Mouse (Mus musculus) layer of hippocampus, adult 18-20 months (tissue): ENCODE results near the gene Psmb1. TPM values are rescaled to one million over a fixed set of nuclear protein-coding genes. Genes with fewer than 3 reads are reported as not detected.
"Not testable (repeated sequence)": the region's sequence is repeated elsewhere in the genome, so short reads cannot be mapped to it uniquely, and the experiment has no call there.

Experiments used
- DNase-seq, 2 experiments: peaks; one replicate each; pipeline ENCODE4 v3.0.0; 2022; ENCODE audit warnings: low spot score in 2 of 2
- long read RNA-seq: library from polyadenylated mRNA; stranded (forward); transcript quantifications from one replicate; pipeline ENCODE4 v2.0.0, GENCODE M21; 2021
- total RNA-seq, 2 experiments: library from RNA; stranded (reverse); gene quantifications; 2 replicates each; pipeline ENCODE4 v1.2.3; 2021

Psmb1 gene
- total RNA-seq, result 100 to 1,000 TPM; 127 to 129 TPM
- long read RNA-seq, transcript Psmb1-201 (6 exons, 1,758 nt), result major isoform, 154 of 158 reads
- long read RNA-seq, partial matches to known transcripts, result 4 of 158 reads
- long read RNA-seq, other reads (novel, unspliced or antisense), result 0 of 158 reads

GRCm38 (mm10) chr17:15499656-15500394, at the start of gene Psmb1, which contains the start of gene Tbp:
Psmb1 (minus strand) TSS chr17:15499751.
Tbp (plus strand) TSS chr17:15499888.
- DNase-seq, result peak; percentile 96 to 99

GRCm38 (mm10) chr17:15546440-15546839, 46.9 kb upstream of the Psmb1 start:
- no peak for DNase-seq

- not testable (repeated sequence) for DNase-seq
These were observed 44.3 kb upstream of the Psmb1 start for GRCm38 (mm10) chr17:15543868-15544267.

DNA sequence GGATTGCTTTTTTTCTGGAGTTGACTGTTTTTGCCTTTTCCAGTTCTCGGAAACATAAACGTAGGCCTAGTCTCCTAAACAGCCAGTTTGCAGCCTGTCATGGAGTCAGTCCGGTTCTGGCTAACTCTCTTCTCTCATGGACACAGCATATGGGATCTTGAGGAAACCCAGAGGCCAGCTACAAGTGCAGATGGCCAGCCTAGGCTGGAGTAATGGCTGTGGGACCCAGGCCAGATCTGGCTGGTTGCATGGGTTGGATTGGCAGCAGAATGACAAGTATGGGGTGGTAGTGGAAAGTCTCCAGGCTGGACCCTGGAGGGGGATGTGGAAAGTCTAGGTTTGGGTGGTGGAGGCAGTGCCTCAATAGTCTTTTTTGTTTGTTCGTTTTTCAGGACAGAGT, 40.8 kb upstream of the Psmb1 start:
- no peak for DNase-seq

DNA sequence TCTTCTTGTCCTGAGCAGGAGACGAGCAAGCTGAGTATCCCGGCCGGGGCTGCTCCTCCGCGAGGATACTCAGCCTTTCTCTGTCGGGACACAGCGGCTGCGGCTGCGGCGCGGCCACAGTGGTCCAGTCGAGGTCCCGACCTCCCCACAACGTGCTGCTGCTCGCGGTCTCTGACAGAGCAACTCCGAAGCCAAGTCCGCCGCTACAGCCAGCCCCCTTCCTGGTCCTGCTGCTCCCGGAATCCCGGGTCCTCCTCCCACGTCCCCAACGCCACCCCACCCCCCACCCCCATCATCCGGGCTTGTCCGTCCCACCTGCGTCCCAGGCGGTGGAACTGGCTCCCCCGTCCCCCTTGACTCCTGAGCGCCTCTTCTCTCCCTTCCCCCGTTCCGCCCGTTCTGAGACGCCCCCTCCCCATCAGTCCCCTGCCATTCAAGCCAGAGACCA, 36.9 kb upstream of the Psmb1 start:
- DNase-seq, result no peak

DNA sequence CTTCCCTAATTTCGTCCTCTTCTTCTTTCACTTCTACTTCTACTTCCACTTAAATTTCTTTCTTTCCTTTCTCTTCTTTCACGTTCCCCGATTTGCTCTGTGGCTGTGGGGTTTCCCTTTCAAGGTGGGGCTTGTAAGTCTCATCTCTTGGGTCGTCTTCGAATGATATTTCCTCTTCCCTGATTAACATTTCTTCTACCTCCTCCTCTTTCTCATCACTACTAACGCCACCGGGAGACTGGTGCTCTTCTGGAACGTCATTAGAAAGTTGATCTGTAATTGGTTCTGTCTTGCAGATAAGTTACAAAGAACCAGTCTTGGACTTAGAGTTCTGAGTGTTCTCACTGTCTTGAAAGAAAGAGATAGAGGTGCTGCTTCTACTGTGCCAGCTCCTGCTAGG, 36.4 kb upstream of the Psmb1 start:
- no peak for DNase-seq

- peak in 1 of 2 experiments; percentile 62 for DNase-seq
These were observed 35.7 kb upstream of the Psmb1 start for GRCm38 (mm10) chr17:15535162-15535800.

GRCm38 (mm10) chr17:15530141-15530540, 30.6 kb upstream of the Psmb1 start:
- DNase-seq, result peak in 1 of 2 experiments; percentile 75

DNA sequence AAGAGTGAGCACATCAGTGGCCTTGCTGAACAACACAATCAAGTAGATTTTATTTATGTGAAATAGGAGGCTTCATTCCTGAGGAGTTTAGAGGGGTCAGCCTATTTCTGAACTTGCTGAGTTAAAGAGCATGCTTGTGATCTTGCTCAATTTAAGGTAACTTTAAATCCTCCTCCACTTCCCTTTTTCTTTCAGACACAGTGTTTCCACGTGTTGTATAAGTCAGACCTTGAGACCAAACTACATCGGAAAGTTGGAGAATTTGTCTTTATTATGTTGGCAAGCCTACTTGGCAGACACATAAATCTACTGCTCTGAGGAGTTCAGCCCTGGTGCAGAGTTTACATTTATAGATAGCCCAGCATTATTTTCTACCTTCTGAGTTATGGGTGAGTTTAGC, 29.3 kb upstream of the Psmb1 start:
- DNase-seq, result no peak

DNA sequence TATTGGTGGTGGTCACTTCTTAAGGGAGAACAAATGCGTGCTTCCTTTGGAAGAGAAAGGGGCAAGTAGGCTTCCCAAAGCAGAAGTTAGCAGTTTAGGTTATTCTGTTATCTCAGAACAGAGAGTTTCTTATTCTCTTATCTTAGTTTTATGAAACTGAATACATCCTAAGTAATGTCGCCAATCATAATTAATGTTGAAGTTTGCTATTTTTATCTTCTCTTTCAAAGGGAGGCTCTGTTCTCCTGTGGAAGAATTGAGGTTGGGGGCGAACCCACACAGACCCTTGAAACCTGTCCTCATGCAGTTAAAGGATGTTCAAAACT, 28.2 kb upstream of the Psmb1 start:
- no peak for DNase-seq

DNA sequence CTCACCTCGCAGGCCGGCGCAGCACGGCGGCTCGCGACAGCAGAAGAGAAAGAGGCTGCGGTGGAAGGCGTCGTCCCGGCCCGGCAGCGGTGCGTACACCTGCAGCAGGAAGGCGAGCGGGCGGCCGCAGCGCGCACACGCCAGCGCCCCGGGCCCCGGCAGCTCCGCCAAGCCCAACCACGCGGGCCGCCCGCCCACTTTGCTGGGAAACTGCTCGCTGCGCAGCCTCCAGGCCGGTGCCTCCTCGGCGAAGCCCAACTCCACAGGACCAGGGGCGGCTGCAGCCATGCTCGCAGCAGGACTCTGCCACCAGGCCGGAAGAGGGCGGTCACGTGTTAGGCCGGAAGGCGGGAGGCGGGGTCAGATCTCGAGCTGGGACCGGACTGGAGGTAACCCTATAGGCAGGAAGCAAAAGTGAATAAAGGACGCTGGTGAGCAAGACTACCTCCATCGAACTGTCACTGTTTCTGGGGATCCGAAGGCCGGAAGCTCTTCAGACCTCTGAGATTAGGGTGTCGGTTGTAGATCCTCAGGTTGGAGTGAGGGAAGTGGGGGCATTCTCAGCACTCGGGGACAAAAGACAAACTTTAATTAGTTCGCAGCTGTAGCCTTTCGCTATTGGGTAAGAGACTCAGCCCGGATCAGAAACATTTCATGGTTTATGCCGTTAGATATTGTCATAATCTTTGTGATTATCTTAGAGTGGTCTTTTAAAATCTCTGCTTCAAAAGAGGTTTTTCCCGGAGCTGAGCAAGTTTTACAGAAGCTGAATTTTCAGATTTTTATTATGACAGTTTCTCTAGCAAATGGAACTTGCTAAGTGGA, 27.6 kb upstream of the Psmb1 start, which contains the start of gene Pdcd2:
Pdcd2 (minus strand) TSS at position 316 of the 825 bp plus-strand sequence.
- DNase-seq, result peak; percentile 86 to 94

DNA sequence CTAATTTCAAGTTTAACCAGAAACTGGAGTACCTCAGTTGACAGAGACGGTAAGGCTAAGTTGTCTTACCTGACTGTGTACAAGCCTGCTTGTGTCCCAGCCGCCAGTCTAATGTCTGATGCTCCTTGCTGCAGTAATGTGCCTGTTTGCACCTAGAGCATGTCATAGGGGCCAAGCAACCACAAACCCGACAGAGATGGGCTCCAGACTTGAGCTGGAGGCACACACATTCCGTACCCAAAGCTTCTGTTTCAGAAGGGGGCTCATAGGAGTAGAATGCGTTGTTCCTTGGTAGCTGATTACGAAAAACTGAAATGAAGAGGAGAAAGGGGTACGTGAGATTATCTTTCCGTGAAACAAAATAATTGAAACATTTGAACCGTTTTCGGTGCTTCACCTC, 26.8 kb upstream of the Psmb1 start:
- DNase-seq, result peak in 1 of 2 experiments; percentile 18

DNA sequence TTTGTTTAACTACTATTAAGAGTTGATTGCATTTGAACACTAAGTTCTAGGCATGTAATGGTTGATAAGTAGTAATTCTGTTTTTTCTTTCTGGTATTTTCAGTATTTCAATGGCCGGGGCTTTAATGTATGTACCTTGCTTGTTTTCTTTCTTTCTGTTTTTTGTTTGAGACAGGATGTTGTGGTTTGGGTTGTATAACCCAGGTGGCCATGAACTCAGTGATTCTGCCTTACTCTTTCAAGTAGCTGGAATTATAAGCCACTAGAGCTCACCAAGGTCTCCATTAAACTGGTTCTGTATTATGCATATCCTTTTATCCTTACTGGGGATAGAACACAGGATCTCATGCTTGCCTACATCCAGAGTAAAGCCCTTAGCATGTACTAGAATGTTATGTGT, 19.2 kb upstream of the Psmb1 start:
- DNase-seq, result no peak

GRCm38 (mm10) chr17:15518186-15518585, 18.6 kb upstream of the Psmb1 start:
- no peak for DNase-seq

GRCm38 (mm10) chr17:15517776-15518175, 18.2 kb upstream of the Psmb1 start:
- DNase-seq, result no peak

DNA sequence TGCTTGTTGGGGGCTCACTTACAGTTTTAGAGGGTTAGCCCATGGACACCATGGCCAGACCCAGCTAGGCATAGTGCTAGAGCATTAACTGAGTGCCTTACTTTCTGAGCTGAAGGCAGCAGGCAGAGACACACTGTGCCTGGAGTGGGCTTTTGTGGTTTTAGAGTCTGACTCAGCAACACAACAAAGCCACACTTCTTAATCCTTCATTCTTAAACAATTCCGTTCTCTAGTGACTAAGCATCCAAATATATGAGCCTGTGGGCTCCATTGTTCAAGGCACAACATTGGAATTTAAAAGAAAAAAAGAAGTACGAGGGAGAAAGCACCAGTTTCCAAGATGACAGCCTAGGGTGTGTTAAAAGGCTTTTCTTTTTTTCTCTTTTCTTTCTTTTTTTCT, 11.1 kb upstream of the Psmb1 start:
- DNase-seq, result no peak

DNA sequence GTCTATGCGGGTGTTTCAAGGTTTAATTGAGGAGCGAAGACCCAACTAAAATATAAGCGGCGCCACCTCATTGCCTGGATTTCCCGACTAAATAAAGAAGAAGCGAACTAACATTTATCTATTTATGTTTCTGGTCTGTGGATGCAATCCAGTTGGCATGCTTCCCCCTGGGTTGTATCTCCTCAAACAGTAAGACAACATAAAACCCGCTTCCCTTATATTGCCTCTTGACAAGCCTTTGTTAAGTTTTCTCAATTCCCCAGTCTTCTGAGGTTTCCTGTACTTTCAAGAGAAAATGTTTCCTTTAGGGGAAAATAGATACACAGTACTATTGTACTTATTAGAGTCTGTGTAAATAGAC, 818 bp downstream of the Psmb1 start:
- no peak for DNase-seq

DNA sequence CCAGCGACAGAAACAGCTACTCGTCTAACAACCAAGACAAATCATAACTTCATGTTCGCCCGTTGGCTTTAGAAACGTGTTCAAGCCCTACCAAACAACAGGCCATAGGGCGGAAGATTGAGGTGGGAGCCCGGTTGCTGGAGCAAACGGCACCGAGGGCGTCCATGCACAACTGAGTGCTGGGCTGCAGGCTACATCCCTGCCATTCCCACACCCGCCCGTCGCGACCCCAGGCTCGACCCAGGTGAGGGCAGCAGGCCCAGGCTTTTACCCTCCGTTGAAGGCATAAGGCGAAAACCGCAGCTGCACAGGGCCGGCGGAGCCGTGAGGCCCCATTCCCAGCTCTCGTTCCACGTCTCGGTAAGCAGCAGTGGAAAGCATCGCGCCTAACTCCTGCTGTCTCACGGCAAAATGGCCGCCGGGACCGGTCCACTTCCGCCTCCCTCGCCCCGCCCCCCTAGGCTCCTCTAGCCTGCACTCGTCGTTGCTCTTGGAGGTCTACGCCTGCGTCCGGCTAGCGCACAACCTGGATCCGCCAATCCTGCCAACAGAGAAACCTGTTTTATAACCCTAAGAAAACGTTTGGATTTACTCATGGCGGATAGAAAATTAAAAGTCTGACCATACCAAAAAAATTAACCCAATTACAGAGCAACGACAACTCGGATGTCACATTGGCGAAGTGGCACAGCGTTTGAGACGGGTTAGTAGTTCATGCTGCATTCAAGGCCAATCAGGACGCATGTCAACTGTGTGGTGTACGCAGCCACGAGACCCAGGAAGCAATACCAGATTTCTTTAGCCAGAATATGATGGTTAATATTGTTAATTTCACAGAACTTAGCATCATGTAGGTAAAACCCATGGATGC, 1.4 kb downstream of the Psmb1 start:
- DNase-seq, result peak; percentile 91 to 97

GRCm38 (mm10) chr17:15490542-15490941, 9.0 kb downstream of the Psmb1 start:
- DNase-seq, result no peak

DNA sequence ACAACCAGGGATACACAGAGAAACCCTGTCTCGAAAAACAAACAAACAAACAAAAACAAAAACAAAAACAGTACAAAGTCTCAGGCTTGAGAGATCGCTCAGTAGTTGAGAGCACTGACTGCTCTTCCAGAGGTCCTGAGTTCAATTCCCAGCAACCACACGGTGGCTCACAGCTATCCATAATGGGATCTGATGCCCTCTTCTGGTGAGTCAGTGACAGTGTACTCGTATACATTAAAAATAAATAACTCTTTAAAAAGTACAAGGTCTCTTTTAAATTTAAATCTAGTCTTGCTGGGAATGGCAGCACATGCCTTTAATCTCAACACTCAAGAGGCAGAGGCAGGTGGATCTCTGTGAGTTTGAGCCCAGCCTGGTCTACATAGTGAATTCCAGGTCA, 26.9 kb downstream of the Psmb1 start:
- DNase-seq, result no peak

GRCm38 (mm10) chr17:15467669-15468068, 31.9 kb downstream of the Psmb1 start:
- DNase-seq, result peak; percentile 33 to 75
